Mouse (Mus musculus) stomach, embryonic 16.5 days (tissue): Measurements from ENCODE around the gene Rbp3. TPM values are rescaled to one million over a fixed set of nuclear protein-coding genes. Genes with fewer than 3 reads are reported as not detected.

Experiments used
- ATAC-seq: fragments of 200-750 bp; cut with Nextera tagmentation; 2 replicates; pipeline ENCODE4 v1.8.0; 2017; ENCODE audit warnings: moderate number of reproducible peaks, moderate TSS enrichment; ENCODE audit not compliant: insufficient read depth, low FRiP score
- H3K27ac ChIP-seq: fragments of 300-500 bp; sonication (generic); 2 replicates; pipeline ENCODE4 v1.5.1; 2014; ENCODE audit warnings: low read length
- H3K27me3 ChIP-seq: fragments of 300-500 bp; sonication (generic); 2 replicates; pipeline ENCODE4 v1.6.1; 2014; ENCODE audit warnings: low read length, control low read depth, mixed read lengths; ENCODE audit not compliant: control insufficient read depth, insufficient read depth
- H3K36me3 ChIP-seq: fragments of 300-500 bp; sonication (generic); 2 replicates; pipeline ENCODE4 v1.6.1; 2014; ENCODE audit warnings: low read length; ENCODE audit not compliant: control insufficient read depth, insufficient read depth
- H3K4me1 ChIP-seq: fragments of 300-500 bp; sonication (generic); 2 replicates; pipeline ENCODE4 v1.6.1; 2014; ENCODE audit warnings: low read length, control low read depth, mixed read lengths; ENCODE audit not compliant: control insufficient read depth, insufficient read depth
- H3K4me2 ChIP-seq: fragments of 300-500 bp; sonication (generic); 2 replicates; pipeline ENCODE4 v1.6.1; 2014; ENCODE audit warnings: low read depth, low read length, mixed read lengths
- H3K4me3 ChIP-seq: fragments of 300-500 bp; sonication (generic); replicated peaks from 2 replicates; pipeline ENCODE4 v1.5.1; 2014; ENCODE audit warnings: mild to moderate bottlenecking, low read length
- H3K9ac ChIP-seq: fragments of 300-500 bp; sonication (generic); 2 replicates; pipeline ENCODE4 v1.6.1; 2014; ENCODE audit warnings: low read length
- H3K9me3 ChIP-seq: fragments of 300-500 bp; sonication (generic); replicated peaks from 2 replicates; pipeline ENCODE4 v1.6.1; 2016; ENCODE audit warnings: low read length, control low read depth; ENCODE audit not compliant: control insufficient read depth
- WGBS: fragments of 180-500 bp; shearing (Covaris S2); extraction: QIAGEN DNeasy Blood & Tissue Kit; methylation state at CpG from one replicate; pipeline ENCODE4 v1.1.7; 2014; 5-methylcytosine and 5-hydroxymethylcytosine counted together
- polyA plus RNA-seq: library from polyadenylated mRNA; unstranded; fragments of >200 nt; fragmentation: Nextera tagmentation; extraction: Ambion mirVana; gene quantifications from 2 replicates; pipeline ENCODE4 v1.2.1, GENCODE M21; 2015

Rbp3 gene
- polyA plus RNA-seq: not detected in 2 replicates

DNA sequence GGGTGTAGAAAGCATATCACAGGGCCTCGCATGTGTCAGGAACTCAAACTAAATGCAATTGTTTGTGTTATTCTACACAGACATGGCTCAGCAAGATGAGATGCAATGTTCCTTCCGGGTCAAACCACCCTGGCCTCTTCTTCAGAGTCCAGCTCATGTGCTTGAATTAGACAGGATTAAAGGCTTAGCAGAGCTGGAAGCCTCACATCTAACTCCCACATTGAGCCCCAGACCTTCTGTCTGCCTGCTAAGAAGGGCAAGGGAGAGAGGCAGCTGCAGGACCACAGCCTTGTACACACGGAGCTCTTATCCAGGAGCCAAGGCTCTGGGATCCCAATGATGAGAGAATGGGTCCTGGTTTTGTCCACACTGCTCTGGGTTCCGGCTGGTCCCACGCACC lies at the start of gene Rbp3:
Rbp3 (plus strand) TSS at position 243 of the 400 bp plus-strand sequence.
- Histone ChIP-seq H3K4me3 (no peak within 1 kb of the TSS), H3K9ac (no peak within 1 kb of the TSS), H3K27ac (no peak within 1 kb of the TSS), H3K4me2 (no peak within 1 kb of the TSS), H3K4me1 (no peaks in the 10 kb centered on the region), H3K36me3 (no peaks in the 10 kb centered on the region), H3K27me3 (no peaks in the 10 kb centered on the region), H3K9me3 (no peaks in the 10 kb centered on the region)
- 79% methylated on average over 5 of the region's 5 CpGs for WGBS
- ATAC-seq: no peak

DNA sequence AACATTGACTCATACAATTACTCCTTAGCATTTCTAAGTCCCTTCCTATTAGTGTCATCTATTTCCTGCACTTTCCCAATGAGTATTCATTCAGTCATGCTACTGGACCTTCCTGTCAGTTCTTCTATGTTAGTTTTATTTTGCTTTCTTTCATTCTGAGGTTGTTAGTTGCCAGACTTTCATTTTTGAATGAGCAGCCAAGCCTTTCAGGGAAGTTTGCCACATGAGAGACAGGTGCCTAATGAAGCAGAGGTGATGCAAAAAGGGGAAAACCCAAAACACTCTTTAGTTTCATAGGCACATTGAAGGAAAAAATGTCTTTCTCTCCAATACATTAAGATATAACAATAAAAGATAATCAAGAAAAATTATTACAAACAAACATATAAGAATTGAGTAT lies 49.0 kb upstream of the Rbp3 start:
- H3K27ac ChIP-seq: no peak overlapping the region
- H3K4me2 ChIP-seq: no peak overlapping the region
- H3K36me3 ChIP-seq: no peaks in the 10 kb centered on the region
- H3K4me1 ChIP-seq: no peaks in the 10 kb centered on the region
- H3K9ac ChIP-seq: no peak overlapping the region
- no peaks in the 10 kb centered on the region; the same call in 1 of the 2 replicates for H3K9me3 ChIP-seq
- no peak overlapping the region for H3K4me3 ChIP-seq
- ATAC-seq: no peak
- H3K27me3 ChIP-seq: no peaks in the 10 kb centered on the region

DNA sequence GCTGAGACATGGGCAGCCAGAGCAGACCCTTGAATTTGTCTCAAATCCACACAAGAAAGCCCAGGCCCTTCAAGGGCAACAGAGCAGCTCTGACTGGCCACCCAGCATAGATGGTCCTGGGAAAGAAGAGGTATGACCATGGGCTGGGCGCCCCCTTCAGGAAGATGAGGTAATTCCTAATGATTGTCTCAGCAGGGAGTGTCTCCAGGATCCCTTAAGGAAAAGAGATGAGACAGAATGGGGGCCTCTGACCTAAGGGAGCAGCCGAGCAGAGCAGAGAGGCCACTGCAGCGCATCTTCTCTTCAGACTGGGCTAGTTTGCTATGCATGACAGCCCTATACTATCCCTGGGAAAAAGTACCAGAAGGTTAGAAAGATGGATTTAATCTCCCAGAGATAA lies 40.1 kb upstream of the Rbp3 start:
- H3K4me2 ChIP-seq: no peak overlapping the region
- ATAC-seq: 0 out of 2 replicates have a peak, but pooled peaks have one; percentile 33
- 41% methylated on average over 3 of the region's 3 CpGs for WGBS
- H3K9ac ChIP-seq: no peak overlapping the region
- H3K36me3 ChIP-seq: no peaks in the 10 kb centered on the region
- peaks cover 5% of the 10 kb centered on the region for H3K27me3 ChIP-seq
- no peaks in the 10 kb centered on the region for H3K9me3 ChIP-seq
- no peak overlapping the region for H3K27ac ChIP-seq
- H3K4me3 ChIP-seq: no peak overlapping the region
- no peaks in the 10 kb centered on the region for H3K4me1 ChIP-seq

DNA sequence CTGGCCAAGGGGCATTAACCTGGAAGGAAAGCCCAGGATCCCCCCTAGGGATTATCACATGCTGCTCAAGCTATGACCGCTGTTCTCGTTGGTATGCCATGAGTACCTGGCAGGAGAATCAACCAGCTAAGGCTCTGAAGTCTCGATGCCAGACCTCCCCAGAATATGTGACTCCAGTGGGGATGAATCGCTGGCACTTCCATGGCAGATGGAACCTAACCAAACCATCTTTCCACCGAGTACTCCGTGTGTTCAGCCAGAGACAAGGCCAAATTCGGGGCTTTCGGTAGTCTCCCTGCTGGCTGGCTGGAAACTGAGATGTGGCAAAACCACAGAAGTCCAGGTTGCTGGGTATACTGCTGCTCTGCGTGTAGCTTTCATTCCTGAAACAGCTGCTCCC lies 39.6 kb upstream of the Rbp3 start:
- 88% methylated on average over 9 of the region's 9 CpGs for WGBS
- Histone ChIP-seq H3K27ac (no peak overlapping the region), H3K27me3 (peaks cover 5% of the 10 kb centered on the region), H3K4me3 (no peak overlapping the region), H3K36me3 (no peaks in the 10 kb centered on the region), H3K4me1 (no peaks in the 10 kb centered on the region), H3K4me2 (no peak overlapping the region), H3K9ac (no peak overlapping the region), H3K9me3 (no peaks in the 10 kb centered on the region)
- ATAC-seq: no peak

DNA sequence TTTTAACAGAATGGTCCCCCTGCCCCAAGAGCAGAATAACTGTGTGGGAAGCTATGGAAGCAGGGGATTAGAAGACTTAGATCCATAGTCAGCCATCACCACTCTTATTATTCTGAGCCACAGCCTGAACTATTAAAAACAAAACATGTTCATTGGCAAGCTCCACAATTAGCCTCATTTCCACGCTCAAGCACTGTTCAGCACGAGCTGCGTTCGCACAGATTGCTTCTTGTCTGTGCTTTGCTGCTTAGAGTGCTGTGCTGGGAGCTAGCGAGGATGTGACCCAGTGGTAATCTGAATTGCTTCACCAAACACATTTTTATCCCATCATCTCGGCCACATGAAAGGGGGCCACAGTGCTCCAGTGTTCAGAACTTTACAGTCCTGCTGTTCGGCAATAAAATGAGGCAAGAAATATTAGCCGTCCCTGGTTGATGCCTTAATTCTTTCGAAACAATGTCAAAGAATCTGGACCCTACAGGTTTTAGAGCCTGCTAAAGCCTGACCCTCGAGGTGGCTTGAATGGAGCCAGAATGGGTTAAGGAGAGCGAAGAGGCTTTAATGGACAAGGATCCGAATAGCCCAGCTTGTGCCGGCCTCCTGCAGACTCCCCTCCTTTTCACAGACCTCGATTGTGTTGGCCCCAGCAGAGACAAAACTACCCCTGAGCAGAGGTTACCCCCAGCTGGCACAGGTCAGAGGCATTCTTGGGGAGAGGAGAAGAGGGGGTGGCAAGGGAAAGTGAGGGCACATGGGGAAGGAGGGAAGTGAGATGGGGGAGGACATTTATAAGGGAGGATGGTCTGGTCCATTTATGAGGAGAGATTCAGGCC lies 32.9 kb upstream of the Rbp3 start:
- no peak overlapping the region for H3K27ac ChIP-seq
- 67% methylated on average over 14 of the region's 14 CpGs for WGBS
- peaks cover 53% of the 10 kb centered on the region for H3K27me3 ChIP-seq
- no peak overlapping the region for H3K9ac ChIP-seq
- H3K4me2 ChIP-seq: no peak overlapping the region
- no peak overlapping the region for H3K4me3 ChIP-seq
- H3K9me3 ChIP-seq: no peaks in the 10 kb centered on the region
- no peaks in the 10 kb centered on the region for H3K36me3 ChIP-seq
- ATAC-seq: no peak
- peaks cover 4% of the 10 kb centered on the region; the same call in 1 of the 2 replicates for H3K4me1 ChIP-seq

DNA sequence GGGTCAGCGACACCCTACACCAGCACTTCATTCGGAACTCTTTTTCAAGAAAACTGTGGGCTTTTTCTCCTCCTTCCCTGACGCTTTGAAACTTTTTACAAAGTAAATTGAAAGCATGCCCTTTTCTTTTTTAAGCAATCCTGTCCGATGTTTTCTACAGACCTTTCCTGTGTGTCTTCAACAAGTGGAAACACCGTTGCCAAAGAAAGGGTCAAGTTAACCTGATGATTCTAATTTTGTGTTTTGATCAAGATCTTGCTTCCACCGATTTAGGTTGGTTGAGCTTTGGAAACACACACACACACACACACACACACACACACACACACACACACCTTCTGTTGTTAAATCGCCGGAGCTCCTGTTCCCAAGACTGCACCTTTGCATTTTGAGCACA lies 31.0 kb upstream of the Rbp3 start:
- H3K9ac ChIP-seq: peak overlapping the region; percentile 66; the same call in 1 of the 2 replicates
- H3K4me2 ChIP-seq: peak overlapping the region; percentile 95
- H3K36me3 ChIP-seq: no peaks in the 10 kb centered on the region
- peaks cover 66% of the 10 kb centered on the region for H3K27me3 ChIP-seq
- H3K9me3 ChIP-seq: no peaks in the 10 kb centered on the region
- H3K27ac ChIP-seq: no peak overlapping the region
- peak overlapping the region; percentile 56 for H3K4me3 ChIP-seq
- H3K4me1 ChIP-seq: peaks cover 4% of the 10 kb centered on the region; the same call in 1 of the 2 replicates
- 15% methylated on average over 8 of the region's 8 CpGs for WGBS
- ATAC-seq: no peak

DNA sequence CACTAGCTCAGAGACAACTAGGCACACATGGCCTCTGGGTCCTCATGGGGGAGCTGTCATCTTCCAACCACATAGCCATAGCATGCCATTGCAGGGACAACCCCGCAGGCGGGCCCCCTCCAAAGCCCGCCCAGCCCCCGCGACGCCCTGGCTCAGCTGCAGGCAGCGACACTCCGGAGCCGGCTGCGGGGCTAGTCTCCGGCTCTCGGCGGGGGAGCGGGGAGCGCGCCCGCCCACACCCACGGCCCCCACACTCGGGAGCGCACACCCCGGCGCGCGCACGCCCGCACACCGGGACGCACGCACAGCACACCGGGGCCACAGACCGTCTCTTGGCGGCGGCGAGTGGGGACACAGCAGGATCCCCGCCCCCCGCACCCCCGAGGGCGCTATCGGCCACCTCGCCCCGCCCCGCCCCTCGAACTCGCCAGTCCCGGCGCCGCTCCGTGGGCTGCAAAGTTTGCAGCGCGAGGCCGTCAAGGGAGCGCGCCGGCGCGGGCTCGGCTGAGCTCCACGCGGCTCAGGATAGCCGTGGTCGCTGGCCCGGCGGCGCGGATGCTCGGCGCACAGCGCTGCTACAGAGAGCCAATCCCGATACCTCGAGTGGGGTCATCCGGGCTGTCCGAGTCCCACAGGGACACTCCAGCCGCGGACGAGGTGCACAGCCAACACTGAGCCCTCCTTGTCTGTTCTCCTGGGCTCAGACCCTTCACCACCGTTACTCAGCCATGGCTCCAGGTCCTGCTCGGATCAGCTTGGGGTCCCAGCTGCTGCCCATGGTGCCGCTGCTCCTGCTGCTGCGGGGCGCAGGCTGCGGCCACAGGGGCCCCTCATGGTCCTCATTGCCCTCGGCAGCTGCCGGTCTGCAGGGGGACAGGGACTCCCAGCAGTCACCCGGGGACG lies 30.4 kb upstream of the Rbp3 start, which contains the start of gene Gdf10:
Gdf10 (plus strand) TSS at position 420 of the 903 bp plus-strand sequence.
- H3K4me3 ChIP-seq: peak within 1 kb of the TSS; percentile 56
- WGBS: 1% methylated on average over 85 of the region's 85 CpGs
- H3K4me2 ChIP-seq: peak within 1 kb of the TSS; percentile 95
- H3K36me3 ChIP-seq: no peaks in the 10 kb centered on the region
- peaks cover 64% of the 10 kb centered on the region for H3K27me3 ChIP-seq
- H3K9me3 ChIP-seq: no peaks in the 10 kb centered on the region
- H3K9ac ChIP-seq: peak within 1 kb of the TSS; percentile 66
- H3K4me1 ChIP-seq: peaks cover 4% of the 10 kb centered on the region; the same call in 1 of the 2 replicates
- no peak within 1 kb of the TSS for H3K27ac ChIP-seq
- ATAC-seq: peak; percentile 78; the same call in 1 of the 2 replicates

DNA sequence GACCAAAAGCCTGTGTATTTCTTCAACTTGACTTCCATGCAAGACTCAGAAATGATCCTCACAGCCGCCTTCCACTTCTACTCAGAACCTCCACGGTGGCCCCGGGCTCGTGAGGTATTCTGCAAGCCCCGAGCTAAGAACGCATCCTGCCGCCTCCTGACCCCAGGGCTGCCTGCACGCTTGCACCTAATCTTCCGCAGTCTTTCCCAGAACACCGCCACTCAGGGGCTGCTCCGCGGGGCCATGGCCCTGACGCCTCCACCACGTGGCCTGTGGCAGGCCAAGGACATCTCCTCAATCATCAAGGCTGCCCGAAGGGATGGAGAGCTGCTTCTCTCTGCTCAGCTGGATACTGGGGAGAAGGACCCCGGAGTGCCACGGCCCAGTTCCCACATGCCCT lies 21.9 kb upstream of the Rbp3 start:
- 48% methylated on average over 17 of the region's 17 CpGs for WGBS
- H3K9me3 ChIP-seq: no peaks in the 10 kb centered on the region
- H3K4me1 ChIP-seq: no peaks in the 10 kb centered on the region
- H3K36me3 ChIP-seq: no peaks in the 10 kb centered on the region
- H3K4me3 ChIP-seq: no peak overlapping the region
- H3K9ac ChIP-seq: no peak overlapping the region
- H3K27ac ChIP-seq: no peak overlapping the region
- ATAC-seq: peak; percentile 33; the same call in 1 of the 2 replicates
- peaks cover 19% of the 10 kb centered on the region for H3K27me3 ChIP-seq
- no peak overlapping the region for H3K4me2 ChIP-seq
